ENCODE assay signal across 7 mouse cellular contexts in genomic region chr9:121679549-121679948, GRCm38 (mm10). TPM values are rescaled to one million over a fixed set of nuclear protein-coding genes. Genes with fewer than 3 reads are reported as not detected.
A peak's percentile ranks its signal among the peaks of the same experiment; 100 is the strongest.
DNase-seq lines count a peak whose midpoint lies in the region; ATAC-seq and TF ChIP-seq lines count a peak whose summit lies in the region.

No protein-coding gene starts in this region.

- H3K36me3 ChIP-seq in E14TG2a.4 (ENCODE audit: insufficient read depth, low read length): peaks cover 11% of the 10 kb centered on the region
- H3K36me3 ChIP-seq in forebrain, postnatal 0 days (ENCODE audit: insufficient read depth): peaks cover 24% of the 10 kb centered on the region
- H3K36me3 ChIP-seq in hindbrain, postnatal 0 days (ENCODE audit: insufficient read depth, low read length): peaks cover 20% of the 10 kb centered on the region
- H3K36me3 ChIP-seq in neural tube, embryonic 14.5 days (ENCODE audit: control insufficient read depth, insufficient read depth, low read length): peaks cover 17% of the 10 kb centered on the region

- TF ChIP-seq CTCF in E14TG2a.4 (conservative IDR thresholded peaks at IDR 0.05; ENCODE audit: low read length): peak; percentile 80
- TF ChIP-seq CTCF in forebrain, postnatal 0 days (IDR thresholded peaks at IDR 0.05; ENCODE audit: low read depth): peak; percentile 84
- peak; percentile 90 for TF ChIP-seq CTCF in hindbrain, postnatal 0 days (IDR thresholded peaks at IDR 0.05; ENCODE audit: low read depth)

- no peaks in the 10 kb centered on the region for H3K9me3 ChIP-seq in E14TG2a.4 (ENCODE audit: low read length)
- no peaks in the 10 kb centered on the region for H3K9me3 ChIP-seq in forebrain, postnatal 0 days (ENCODE audit: low read length)
- H3K9me3 ChIP-seq in hindbrain, postnatal 0 days (ENCODE audit: low read length): no peaks in the 10 kb centered on the region
- H3K9me3 ChIP-seq in neural tube, embryonic 14.5 days (ENCODE audit: control insufficient read depth, low read length): no peaks in the 10 kb centered on the region

- H3K27ac ChIP-seq in forebrain, postnatal 0 days (ENCODE audit: low read depth, low read length): no peak overlapping the region
- H3K27ac ChIP-seq in hindbrain, postnatal 0 days: peak overlapping the region; percentile 51; the same call in 1 of the 2 replicates
- no peak overlapping the region for H3K27ac ChIP-seq in neural tube, embryonic 14.5 days (ENCODE audit: low read depth, low read length)

- peaks cover 11% of the 10 kb centered on the region; the same call in 1 of the 2 replicates for H3K27me3 ChIP-seq in E14TG2a.4 (ENCODE audit: insufficient read depth, low read length)
- H3K27me3 ChIP-seq in forebrain, postnatal 0 days (ENCODE audit: insufficient read depth, low read length): no peaks in the 10 kb centered on the region
- H3K27me3 ChIP-seq in hindbrain, postnatal 0 days (ENCODE audit: insufficient read depth, low read length): no peaks in the 10 kb centered on the region
- H3K27me3 ChIP-seq in neural tube, embryonic 14.5 days (ENCODE audit: control insufficient read depth, insufficient read depth, low read length): no peaks in the 10 kb centered on the region

- H3K4me1 ChIP-seq in E14TG2a.4 (replicated peaks; ENCODE audit: low read depth, low read length): peaks cover 12% of the 10 kb centered on the region
- H3K4me1 ChIP-seq in forebrain, postnatal 0 days (ENCODE audit: insufficient read depth): no peaks in the 10 kb centered on the region
- H3K4me1 ChIP-seq in hindbrain, postnatal 0 days (ENCODE audit: insufficient read depth, low read length): no peaks in the 10 kb centered on the region
- H3K4me1 ChIP-seq in neural tube, embryonic 14.5 days (ENCODE audit: control insufficient read depth, insufficient read depth, low read length): peaks cover 2% of the 10 kb centered on the region; the same call in 1 of the 2 replicates

- no peak overlapping the region for H3K4me2 ChIP-seq in forebrain, postnatal 0 days (ENCODE audit: low read depth)
- no peak overlapping the region for H3K4me2 ChIP-seq in hindbrain, postnatal 0 days (ENCODE audit: low read depth, low read length)
- H3K4me2 ChIP-seq in neural tube, embryonic 14.5 days (ENCODE audit: low read depth, low read length): no peak overlapping the region

- H3K9ac ChIP-seq in forebrain, postnatal 0 days: no peak overlapping the region
- no peak overlapping the region for H3K9ac ChIP-seq in hindbrain, postnatal 0 days (replicated peaks; ENCODE audit: low read length)
- H3K9ac ChIP-seq in neural tube, embryonic 14.5 days (replicated peaks; ENCODE audit: low read depth, low read length): no peak overlapping the region

- whole genome bisulfite sequencing in forebrain, postnatal 0 days: 24% methylated on average over 6 of the region's 6 CpGs
- 15% methylated on average over 6 of the region's 6 CpGs for WGBS in hindbrain, postnatal 0 days
- 27% methylated on average over 6 of the region's 6 CpGs for WGBS in neural tube, embryonic 14.5 days

- H3K4me3 ChIP-seq in E14TG2a.4 (replicated peaks; ENCODE audit: low read length): no peak overlapping the region
- no peak overlapping the region for H3K4me3 ChIP-seq in forebrain, postnatal 0 days (ENCODE audit: low read depth, low read length)
- no peak overlapping the region for H3K4me3 ChIP-seq in hindbrain, postnatal 0 days (ENCODE audit: low read length)
- no peak overlapping the region for H3K4me3 ChIP-seq in neural tube, embryonic 14.5 days (ENCODE audit: low read depth, low read length)

- peak; percentile 81 for ATAC-seq in forebrain, postnatal 0 days
- ATAC-seq in hindbrain, postnatal 0 days: peak; percentile 80
- ATAC-seq in neural tube, embryonic 14.5 days (ENCODE audit: low read depth): peak; percentile 73

- peak; percentile 38 for DNase-seq in 416B (ENCODE audit: low read depth)
- DNase-seq in cerebellum, adult 9-11 months: peak; percentile 40
- DNase-seq in forebrain, postnatal 0 days: peak; percentile 72
- DNase-seq in hindbrain, postnatal 0 days (ENCODE audit: low spot score): peak; percentile 85
- DNase-seq in lung, adult 18-20 months: peak; percentile 62 to 69

RNA-seq across cellular contexts. Expression of gene Sec22c, which starts 25.7 kb away (rescaled TPM):
- 21.2 and 24.8 TPM in 2 replicates for total RNA-seq in forebrain, postnatal 0 days (2014; rRNA removed)
- polyA plus RNA-seq in forebrain, postnatal 0 days (2015; fragmentation: Nextera tagmentation; extraction: Ambion mirVana): 22.2 and 36.3 TPM in 2 replicates
- total RNA-seq in hindbrain, postnatal 0 days (2014; rRNA removed): 19.0 and 25.2 TPM in 2 replicates
- 26.2 and 28.6 TPM in 2 replicates for polyA plus RNA-seq in hindbrain, postnatal 0 days (2015; fragmentation: Nextera tagmentation; extraction: Ambion mirVana)
- polyA plus RNA-seq in neural tube, embryonic 14.5 days (2014; fragmentation: Nextera tagmentation; extraction: Ambion mirVana): 18.1 and 19.8 TPM in 2 replicates

RNA-seq across cellular contexts. Expression of gene Ss18l2, which starts 30.6 kb away (rescaled TPM):
- total RNA-seq in forebrain, postnatal 0 days (2014; rRNA removed): 69.5 and 104 TPM in 2 replicates
- 185 and 241 TPM in 2 replicates for polyA plus RNA-seq in forebrain, postnatal 0 days (2015; fragmentation: Nextera tagmentation; extraction: Ambion mirVana)
- 62.4 and 62.6 TPM in 2 replicates for total RNA-seq in hindbrain, postnatal 0 days (2014; rRNA removed)
- polyA plus RNA-seq in hindbrain, postnatal 0 days (2015; fragmentation: Nextera tagmentation; extraction: Ambion mirVana): 231 and 246 TPM in 2 replicates
- polyA plus RNA-seq in neural tube, embryonic 14.5 days (2014; fragmentation: Nextera tagmentation; extraction: Ambion mirVana): 194 and 208 TPM in 2 replicates

RNA-seq across cellular contexts. Expression of gene Vipr1, which starts 37.0 kb away (rescaled TPM):
- 0.48 and 1.5 TPM in 2 replicates for total RNA-seq in forebrain, postnatal 0 days (2014; rRNA removed)
- polyA plus RNA-seq in forebrain, postnatal 0 days (2015; fragmentation: Nextera tagmentation; extraction: Ambion mirVana): 0.34 and 0.89 TPM in 2 replicates
- 1.3 and 1.4 TPM in 2 replicates for total RNA-seq in hindbrain, postnatal 0 days (2014; rRNA removed)
- 0.38 and 0.51 TPM in 2 replicates for polyA plus RNA-seq in hindbrain, postnatal 0 days (2015; fragmentation: Nextera tagmentation; extraction: Ambion mirVana)
- 0.20 and 1.1 TPM in 2 replicates for polyA plus RNA-seq in neural tube, embryonic 14.5 days (2014; fragmentation: Nextera tagmentation; extraction: Ambion mirVana)

RNA-seq across cellular contexts. Expression of gene Lyzl4, which starts 37.7 kb away (rescaled TPM):
- 0.46 TPM in 1 of 2 replicates, not detected in the other for total RNA-seq in forebrain, postnatal 0 days (2014; rRNA removed)
- polyA plus RNA-seq in forebrain, postnatal 0 days (2015; fragmentation: Nextera tagmentation; extraction: Ambion mirVana): 0.25 TPM in 1 of 2 replicates, not detected in the other
- not detected in 2 replicates for total RNA-seq in hindbrain, postnatal 0 days (2014; rRNA removed)
- 0.23 and 0.46 TPM in 2 replicates for polyA plus RNA-seq in hindbrain, postnatal 0 days (2015; fragmentation: Nextera tagmentation; extraction: Ambion mirVana)
- polyA plus RNA-seq in neural tube, embryonic 14.5 days (2014; fragmentation: Nextera tagmentation; extraction: Ambion mirVana): not detected in 2 replicates

RNA-seq across cellular contexts. Expression of gene Nktr, which starts 39.4 kb away (rescaled TPM):
- total RNA-seq in forebrain, postnatal 0 days (2014; rRNA removed): 79.8 and 97.3 TPM in 2 replicates
- polyA plus RNA-seq in forebrain, postnatal 0 days (2015; fragmentation: Nextera tagmentation; extraction: Ambion mirVana): 31.3 and 43.2 TPM in 2 replicates
- 68.7 and 76.6 TPM in 2 replicates for total RNA-seq in hindbrain, postnatal 0 days (2014; rRNA removed)
- polyA plus RNA-seq in hindbrain, postnatal 0 days (2015; fragmentation: Nextera tagmentation; extraction: Ambion mirVana): 47.1 and 50.4 TPM in 2 replicates
- polyA plus RNA-seq in neural tube, embryonic 14.5 days (2014; fragmentation: Nextera tagmentation; extraction: Ambion mirVana): 64.9 and 82.9 TPM in 2 replicates
